Mouse (Mus musculus): ENCODE results near the gene Sesn1.

GRCm38 (mm10) chr10:41834131-41834530 lies 24.4 kb downstream of the Sesn1 start:
- TF ChIP-seq POLR2A (IDR thresholded peaks at IDR 0.05; ENCODE audit: low read depth, low read length): no peak
- TF ChIP-seq CTCF (IDR thresholded peaks at IDR 0.05; ENCODE audit: extremely low read depth, insufficient read length, insufficient replicate concordance, low read depth, low read length): no peak

Measured in small intestine, adult 2 months (tissue).